Mouse (Mus musculus): ENCODE data around the gene Gpx6. TPM values are rescaled to one million over a fixed set of nuclear protein-coding genes. Genes with fewer than 3 reads are reported as not detected.

Gene Gpx6
- total RNA-seq, 1 experiment = 2.1 TPM

- H3K4me1 ChIP-seq (ENCODE audit: control insufficient read depth in 2 of 2, insufficient read depth in 2 of 2, low read length in 2 of 2, poor library complexity in 1 of 2) = no peaks in the 10 kb centered on the region
Measured at GRCm38 (mm10) chr13:21350593-21350992, 38.7 kb downstream of the Gpx6 start.

GRCm38 (mm10) chr13:21362621-21363248 is 50.8 kb downstream of the Gpx6 start, which contains the start of gene Zscan12:
Gene Zscan12, plus strand, starts transcription at chr13:21362820.
- in situ Hi-C loops (cut with MboI; ENCODE audit: low sequenced_read_pairs in 2 of 2, unreplicated experiment in 2 of 2) = no loop called here
- H3K4me3 ChIP-seq (ENCODE audit: insufficient read depth in 1 of 2, low read depth in 1 of 2, low read length in 2 of 2, poor library complexity in 1 of 2, severe bottlenecking in 1 of 2) = peak within 1 kb of the TSS; percentile 76 to 86
- TF ChIP-seq ZNF384 (IDR thresholded peaks at IDR 0.05; ENCODE audit: low read depth, low read length) (no peak), MAFK (IDR thresholded peaks at IDR 0.05; ENCODE audit: insufficient read depth, low read depth, low read length) (no peak), HCFC1 (IDR thresholded peaks at IDR 0.05; ENCODE audit: borderline replicate concordance, insufficient read depth, low read length) (peak; percentile 73; the same call in 1 of the 2 replicates)
- H3K36me3 ChIP-seq (ENCODE audit: control insufficient read depth, insufficient read depth, low read length, poor library complexity, severe bottlenecking) = no peaks in the 10 kb centered on the region
- H3K4me1 ChIP-seq (ENCODE audit: control insufficient read depth in 2 of 2, insufficient read depth in 2 of 2, low read length in 2 of 2, poor library complexity in 1 of 2) = 0 out of 4 replicates have a peak, but pooled peaks cover 0 to 2% of the 10 kb centered on the region in 2 experiments
- H3K9ac ChIP-seq (ENCODE audit: insufficient read depth, low read depth, low read length, poor library complexity, severe bottlenecking) = peak within 1 kb of the TSS; percentile 93
- H3K9me3 ChIP-seq (ENCODE audit: control insufficient read depth, insufficient read depth, low read depth, low read length) = no peaks in the 10 kb centered on the region
- DNase-seq (ENCODE audit: low read depth, low spot score) = peak; percentile 85
- no peak within 1 kb of the TSS for H3K27ac ChIP-seq (ENCODE audit: insufficient read depth, low read depth, low read length, poor library complexity, severe bottlenecking)

More at GRCm38 (mm10) chr13:21350593-21350992, 38.7 kb downstream of the Gpx6 start:
- in situ Hi-C loops (cut with MboI; ENCODE audit: low sequenced_read_pairs in 2 of 2, unreplicated experiment in 2 of 2) = no loop called here
- Histone ChIP-seq H3K4me3 (ENCODE audit: insufficient read depth in 1 of 2, low read depth in 1 of 2, low read length in 2 of 2, poor library complexity in 1 of 2, severe bottlenecking in 1 of 2) (no peak overlapping the region), H3K27ac (ENCODE audit: insufficient read depth, low read depth, low read length, poor library complexity, severe bottlenecking) (no peak overlapping the region), H3K36me3 (ENCODE audit: control insufficient read depth, insufficient read depth, low read length, poor library complexity, severe bottlenecking) (no peaks in the 10 kb centered on the region), H3K9ac (ENCODE audit: insufficient read depth, low read depth, low read length, poor library complexity, severe bottlenecking) (no peak overlapping the region), H3K9me3 (ENCODE audit: control insufficient read depth, insufficient read depth, low read depth, low read length) (no peaks in the 10 kb centered on the region)
- TF ChIP-seq ZC3H11A (IDR thresholded peaks at IDR 0.05; ENCODE audit: borderline replicate concordance, low read depth, low read length) (no peak), ZNF384 (IDR thresholded peaks at IDR 0.05; ENCODE audit: low read depth, low read length) (no peak), CHD2 (IDR thresholded peaks at IDR 0.05; ENCODE audit: low read depth, low read length) (no peak), MAFK (IDR thresholded peaks at IDR 0.05; ENCODE audit: insufficient read depth, low read depth, low read length) (no peak), HCFC1 (IDR thresholded peaks at IDR 0.05; ENCODE audit: borderline replicate concordance, insufficient read depth, low read length) (no peak)
- no peak for DNase-seq (ENCODE audit: low read depth, low spot score)

GRCm38 (mm10) chr13:21363719-21364118 is 51.8 kb downstream of the Gpx6 start:
- in situ Hi-C loops (cut with MboI; ENCODE audit: low sequenced_read_pairs in 2 of 2, unreplicated experiment in 2 of 2) = no loop called here
- H3K27ac ChIP-seq (ENCODE audit: insufficient read depth, low read depth, low read length, poor library complexity, severe bottlenecking) = no peak overlapping the region
- H3K4me1 ChIP-seq (ENCODE audit: control insufficient read depth in 2 of 2, insufficient read depth in 2 of 2, low read length in 2 of 2, poor library complexity in 1 of 2) = 0 out of 4 replicates have a peak, but pooled peaks cover 0 to 2% of the 10 kb centered on the region in 2 experiments
- H3K9me3 ChIP-seq (ENCODE audit: control insufficient read depth, insufficient read depth, low read depth, low read length) = no peaks in the 10 kb centered on the region
- peak overlapping the region; percentile 62; the same call in 1 of the 2 replicates for H3K9ac ChIP-seq (ENCODE audit: insufficient read depth, low read depth, low read length, poor library complexity, severe bottlenecking)
- peaks cover 3% of the 10 kb centered on the region; the same call in 1 of the 2 replicates for H3K36me3 ChIP-seq (ENCODE audit: control insufficient read depth, insufficient read depth, low read length, poor library complexity, severe bottlenecking)
- peak overlapping the region; percentile 76 to 86; a peak in 2 of 4 replicates for H3K4me3 ChIP-seq (ENCODE audit: insufficient read depth in 1 of 2, low read depth in 1 of 2, low read length in 2 of 2, poor library complexity in 1 of 2, severe bottlenecking in 1 of 2)
- TF ChIP-seq CHD2 (IDR thresholded peaks at IDR 0.05; ENCODE audit: low read depth, low read length) = no peak
- TF ChIP-seq HCFC1 (IDR thresholded peaks at IDR 0.05; ENCODE audit: borderline replicate concordance, insufficient read depth, low read length) = no peak
- no peak for TF ChIP-seq ZC3H11A (IDR thresholded peaks at IDR 0.05; ENCODE audit: borderline replicate concordance, low read depth, low read length)
- no peak for TF ChIP-seq ZNF384 (IDR thresholded peaks at IDR 0.05; ENCODE audit: low read depth, low read length)
- no peak for TF ChIP-seq MAFK (IDR thresholded peaks at IDR 0.05; ENCODE audit: insufficient read depth, low read depth, low read length)
- no peak for DNase-seq (ENCODE audit: low read depth, low spot score)

- TF ChIP-seq ZC3H11A (IDR thresholded peaks at IDR 0.05; ENCODE audit: borderline replicate concordance, low read depth, low read length) (no peak), HCFC1 (IDR thresholded peaks at IDR 0.05; ENCODE audit: borderline replicate concordance, insufficient read depth, low read length) (no peak), ZNF384 (IDR thresholded peaks at IDR 0.05; ENCODE audit: low read depth, low read length) (no peak), MAFK (IDR thresholded peaks at IDR 0.05; ENCODE audit: insufficient read depth, low read depth, low read length) (no peak), CHD2 (IDR thresholded peaks at IDR 0.05; ENCODE audit: low read depth, low read length) (no peak)
- no peak overlapping the region for H3K27ac ChIP-seq (ENCODE audit: insufficient read depth, low read depth, low read length, poor library complexity, severe bottlenecking)
- in situ Hi-C loops (cut with MboI; ENCODE audit: low sequenced_read_pairs in 2 of 2, unreplicated experiment in 2 of 2) = no loop called here
- H3K4me1 ChIP-seq (ENCODE audit: control insufficient read depth in 2 of 2, insufficient read depth in 2 of 2, low read length in 2 of 2, poor library complexity in 1 of 2) = 0 out of 4 replicates have a peak, but pooled peaks cover 0 to 2% of the 10 kb centered on the region in 2 experiments
- H3K9ac ChIP-seq (ENCODE audit: insufficient read depth, low read depth, low read length, poor library complexity, severe bottlenecking) = no peak overlapping the region
- H3K36me3 ChIP-seq (ENCODE audit: control insufficient read depth, insufficient read depth, low read length, poor library complexity, severe bottlenecking) = peaks cover 5% of the 10 kb centered on the region
- no peak for DNase-seq (ENCODE audit: low read depth, low spot score)
- H3K4me3 ChIP-seq (ENCODE audit: insufficient read depth in 1 of 2, low read depth in 1 of 2, low read length in 2 of 2, poor library complexity in 1 of 2, severe bottlenecking in 1 of 2) = no peak overlapping the region
- no peaks in the 10 kb centered on the region for H3K9me3 ChIP-seq (ENCODE audit: control insufficient read depth, insufficient read depth, low read depth, low read length)
Measured at GRCm38 (mm10) chr13:21366635-21367034, 54.7 kb downstream of the Gpx6 start.

Other genes starting within 250 kb of the Gpx6 start
- gene Olfr1370, start 237.2 kb upstream of the Gpx6 start, total RNA-seq (2012; rRNA removed) = not detected in 2 replicates
- 0.11 and 0.22 TPM in 2 replicates for gene Olfr1369-ps1, start 200.6 kb upstream of the Gpx6 start, total RNA-seq (2012; rRNA removed)
- not detected in 2 replicates for gene Olfr263, start 182.5 kb upstream of the Gpx6 start, total RNA-seq (2012; rRNA removed)
- gene Olfr1368, start 166.3 kb upstream of the Gpx6 start, total RNA-seq (2012; rRNA removed) = not detected in 2 replicates
- 115 and 128 TPM in 2 replicates for gene Trim27, start 132.7 kb upstream of the Gpx6 start, total RNA-seq (2012; rRNA removed)
- not detected in 2 replicates for gene Gpx5, start 19.4 kb upstream of the Gpx6 start, total RNA-seq (2012; rRNA removed)
- gene Olfr1367, start 34.8 kb downstream of the Gpx6 start, total RNA-seq (2012; rRNA removed) = not detected in 2 replicates
- 7.1 and 10.4 TPM in 2 replicates for gene Zscan12, start 50.7 kb downstream of the Gpx6 start, total RNA-seq (2012; rRNA removed)
- 20.4 and 21.7 TPM in 2 replicates for gene Zkscan3, start 90.6 kb downstream of the Gpx6 start, total RNA-seq (2012; rRNA removed)
- 1.2 and 1.5 TPM in 2 replicates for gene Pgbd1, start 128.9 kb downstream of the Gpx6 start, total RNA-seq (2012; rRNA removed)
- gene Zscan26, start 141.6 kb downstream of the Gpx6 start, total RNA-seq (2012; rRNA removed) = 22.9 and 25.8 TPM in 2 replicates
- gene Nkapl, start 156.4 kb downstream of the Gpx6 start, total RNA-seq (2012; rRNA removed) = 0.58 and 0.98 TPM in 2 replicates
- 0.31 and 0.79 TPM in 2 replicates for gene Zkscan4, start 166.8 kb downstream of the Gpx6 start, total RNA-seq (2012; rRNA removed)
- not detected in 2 replicates for gene Gm10065, start 167.3 kb downstream of the Gpx6 start, total RNA-seq (2012; rRNA removed)
- 0.11 and 0.31 TPM in 2 replicates for gene AK157302, start 183.1 kb downstream of the Gpx6 start, total RNA-seq (2012; rRNA removed)
- gene Gm11273, start 189.3 kb downstream of the Gpx6 start, total RNA-seq (2012; rRNA removed) = 23.4 and 35.7 TPM in 2 replicates
- 9.2 and 16.1 TPM in 2 replicates for gene Zkscan8, start 219.0 kb downstream of the Gpx6 start, total RNA-seq (2012; rRNA removed)
- not detected in 2 replicates for gene Olfr1366, start 230.7 kb downstream of the Gpx6 start, total RNA-seq (2012; rRNA removed)
- not detected in 2 replicates for gene Olfr1535, start 247.8 kb downstream of the Gpx6 start, total RNA-seq (2012; rRNA removed)

All from ES-E14 (cell line).